Mouse (Mus musculus) forebrain, embryonic 16.5 days (tissue): ENCODE results near the gene Hist1h4d. TPM values are rescaled to one million over a fixed set of nuclear protein-coding genes. Genes with fewer than 3 reads are reported as not detected.
"Not testable (repeated sequence)": the region's sequence is repeated elsewhere in the genome, so short reads cannot be mapped to it uniquely, and the experiment has no call there.

ENCODE experiments used
- ATAC-seq: fragments of 200-750 bp; cut with Nextera tagmentation; 2 replicates; pipeline ENCODE4 v1.8.0; 2017; ENCODE audit warnings: mild to moderate bottlenecking, moderate library complexity
- H3K27ac ChIP-seq: fragments of 300-500 bp; sonication (generic); 2 replicates; pipeline ENCODE4 v1.5.1; 2014; ENCODE audit warnings: low read length, control low read depth
- H3K27me3 ChIP-seq: fragments of 300-500 bp; sonication (generic); replicated peaks from 2 replicates; pipeline ENCODE4 v1.6.1; 2014; ENCODE audit warnings: low read length; ENCODE audit not compliant: control insufficient read depth, insufficient read depth
- H3K36me3 ChIP-seq: fragments of 300-500 bp; sonication (generic); 2 replicates; pipeline ENCODE4 v1.6.1; 2014; ENCODE audit not compliant: control insufficient read depth, insufficient read depth
- H3K4me1 ChIP-seq: fragments of 300-500 bp; sonication (generic); replicated peaks from 2 replicates; pipeline ENCODE4 v1.6.1; 2014; ENCODE audit warnings: low read length; ENCODE audit not compliant: control insufficient read depth, insufficient read depth
- H3K4me2 ChIP-seq: fragments of 300-500 bp; sonication (generic); 2 replicates; pipeline ENCODE4 v1.6.1; 2014; ENCODE audit warnings: mild to moderate bottlenecking, low read length, control low read depth
- H3K4me3 ChIP-seq: fragments of 300-500 bp; sonication (generic); replicated peaks from 2 replicates; pipeline ENCODE4 v1.5.1; 2014; ENCODE audit warnings: mild to moderate bottlenecking, low read length, control low read depth
- H3K9ac ChIP-seq: fragments of 300-500 bp; sonication (generic); replicated peaks from 2 replicates; pipeline ENCODE4 v1.6.1; 2014; ENCODE audit warnings: low read depth, low read length, control low read depth
- H3K9me3 ChIP-seq: fragments of 300-500 bp; sonication (generic); 2 replicates; pipeline ENCODE4 v1.6.1; 2016; ENCODE audit warnings: low read length; ENCODE audit not compliant: control insufficient read depth
- WGBS: fragments of 180-500 bp; shearing (Covaris S2); extraction: QIAGEN DNeasy Blood & Tissue Kit; methylation state at CpG from one replicate; pipeline ENCODE4 v1.1.7; 2014; 5-methylcytosine and 5-hydroxymethylcytosine counted together
- polyA plus RNA-seq: library from polyadenylated mRNA; unstranded; fragments of >200 nt; fragmentation: Nextera tagmentation; extraction: Ambion mirVana; gene quantifications from 2 replicates; pipeline ENCODE4 v1.2.1, GENCODE M21; 2015

Hist1h4d gene
- polyA plus RNA-seq: 51.0 and 59.0 TPM in 2 replicates

DNA sequence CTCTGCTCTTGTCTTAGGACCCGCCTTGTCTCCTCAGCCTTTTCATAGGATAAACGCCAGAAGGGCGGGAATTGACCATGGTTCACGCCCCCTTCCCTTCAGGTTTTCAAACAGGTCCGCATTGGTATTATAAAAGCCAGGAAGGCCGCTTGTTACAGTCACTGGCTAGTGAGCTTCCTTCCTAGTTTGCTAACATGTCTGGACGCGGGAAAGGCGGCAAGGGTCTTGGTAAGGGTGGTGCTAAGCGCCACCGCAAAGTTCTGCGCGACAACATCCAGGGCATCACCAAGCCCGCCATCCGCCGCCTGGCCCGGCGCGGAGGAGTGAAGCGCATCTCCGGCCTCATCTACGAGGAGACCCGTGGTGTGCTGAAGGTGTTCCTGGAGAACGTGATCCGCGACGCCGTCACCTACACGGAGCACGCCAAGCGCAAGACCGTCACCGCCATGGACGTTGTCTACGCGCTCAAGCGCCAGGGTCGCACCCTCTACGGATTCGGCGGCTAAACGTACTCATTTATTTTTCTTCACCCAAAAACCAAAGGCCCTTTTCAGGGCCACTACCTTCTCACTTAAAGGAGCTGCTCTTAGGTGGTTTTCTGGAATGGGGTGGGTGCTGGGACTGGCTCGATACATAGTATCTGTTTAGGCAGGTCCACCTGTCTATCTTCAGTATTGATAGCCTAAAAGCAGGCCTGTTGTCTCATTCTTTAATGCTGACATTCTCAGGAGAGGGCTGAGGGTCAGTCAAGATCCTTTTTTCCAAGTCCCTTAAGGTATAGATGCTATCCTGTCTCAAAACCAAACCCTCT lies at the start of gene Hist1h4d:
Gene Hist1h4d, plus strand, starts transcription at position 191 of the 811 bp plus-strand sequence.
- Histone ChIP-seq H3K27ac (peak within 1 kb of the TSS; percentile 80), H3K27me3 (no peaks in the 10 kb centered on the region), H3K4me2 (peak within 1 kb of the TSS; percentile 96), H3K4me3 (peak within 1 kb of the TSS; percentile 61), H3K36me3 (no peaks in the 10 kb centered on the region), H3K9ac (peak within 1 kb of the TSS; percentile 67), H3K9me3 (no peaks in the 10 kb centered on the region), H3K4me1 (peaks cover 38% of the 10 kb centered on the region)
- WGBS: under 1% methylated on average over 41 of the region's 43 CpGs
- peak; percentile 89 for ATAC-seq

DNA sequence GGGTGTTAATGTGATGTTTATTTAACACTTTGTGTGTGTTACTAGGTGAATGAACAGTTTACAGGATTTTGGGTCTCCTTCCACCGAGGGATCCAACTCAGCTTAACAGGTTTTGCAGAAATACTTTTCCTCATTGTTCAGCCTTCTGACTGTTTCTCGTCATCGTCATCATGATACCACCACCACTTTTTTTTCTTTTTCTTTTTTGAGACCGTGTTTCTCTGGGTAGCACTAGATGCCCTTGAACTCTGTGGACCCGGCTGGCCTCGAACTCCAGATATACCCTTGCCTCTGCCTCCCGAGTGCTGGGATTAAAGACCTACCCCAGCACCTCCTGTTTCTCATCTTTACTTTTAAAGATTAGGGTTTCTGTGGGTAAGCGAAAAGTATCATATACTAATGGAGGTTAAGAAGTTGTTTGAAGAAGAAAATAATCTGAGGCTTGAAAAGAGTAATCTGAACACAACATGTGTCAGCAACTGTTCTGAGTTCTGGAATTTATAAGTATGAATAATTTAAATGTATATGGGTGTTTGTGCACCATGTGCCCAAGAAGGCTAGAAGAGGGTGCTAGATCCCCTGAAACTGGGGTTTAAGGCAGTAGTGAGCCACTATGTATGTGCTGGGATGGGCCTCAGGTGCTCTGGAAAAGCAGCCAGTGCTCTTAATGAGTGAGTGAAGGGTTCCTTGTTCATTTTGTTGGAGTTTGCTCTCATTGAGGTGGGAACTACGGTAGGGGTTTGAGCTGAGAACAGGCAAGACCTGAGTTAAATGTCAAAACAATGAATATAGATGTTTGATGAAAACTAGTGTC lies 48.9 kb upstream of the Hist1h4d start:
- ATAC-seq: no peak
- Histone ChIP-seq H3K27ac (peak overlapping the region; percentile 99), H3K4me2 (peak overlapping the region; percentile 78), H3K27me3 (no peaks in the 10 kb centered on the region), H3K4me3 (peak overlapping the region; percentile 67), H3K9me3 (no peaks in the 10 kb centered on the region), H3K9ac (peak overlapping the region; percentile 36), H3K36me3 (no peaks in the 10 kb centered on the region), H3K4me1 (peaks cover 36% of the 10 kb centered on the region)
- 13% methylated on average over 9 of the region's 9 CpGs for WGBS

DNA sequence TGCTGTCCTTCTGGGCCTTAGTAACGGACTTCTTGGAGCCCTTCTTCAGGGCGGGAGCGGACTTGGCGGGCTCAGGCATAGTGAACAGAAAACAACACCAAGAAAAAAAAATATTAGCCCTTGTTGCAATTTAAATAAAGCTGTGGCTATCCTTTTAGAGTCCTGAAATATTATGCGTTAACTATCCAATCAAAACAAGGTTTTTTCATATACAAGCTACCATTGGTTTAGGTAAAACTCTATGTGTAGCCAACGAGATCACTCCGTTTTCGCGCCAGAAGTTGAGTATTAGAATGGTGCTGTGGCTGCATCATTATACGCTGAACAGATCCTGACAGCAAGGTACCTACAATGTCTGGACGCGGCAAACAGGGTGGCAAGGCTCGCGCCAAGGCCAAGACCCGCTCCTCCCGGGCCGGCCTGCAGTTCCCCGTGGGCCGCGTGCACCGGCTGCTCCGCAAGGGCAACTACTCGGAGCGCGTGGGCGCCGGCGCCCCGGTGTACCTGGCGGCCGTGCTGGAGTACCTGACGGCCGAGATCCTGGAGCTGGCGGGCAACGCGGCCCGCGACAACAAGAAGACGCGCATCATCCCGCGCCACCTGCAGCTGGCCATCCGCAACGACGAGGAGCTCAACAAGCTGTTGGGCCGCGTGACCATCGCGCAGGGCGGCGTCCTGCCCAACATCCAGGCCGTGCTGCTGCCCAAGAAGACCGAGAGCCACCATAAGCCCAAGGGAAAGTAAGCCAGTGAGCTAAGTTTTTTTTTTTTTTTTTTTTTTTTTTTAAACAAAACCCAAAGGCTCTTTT lies 47.6 kb upstream of the Hist1h4d start, which contains the start of gene Hist1h2af:
Gene Hist1h2af, plus strand, starts transcription at position 347 of the 808 bp plus-strand sequence.
- peaks cover 36% of the 10 kb centered on the region for H3K4me1 ChIP-seq
- H3K27ac ChIP-seq: peak within 1 kb of the TSS; percentile 83
- H3K4me3 ChIP-seq: peak within 1 kb of the TSS; percentile 55
- H3K9me3 ChIP-seq, H3K27me3 ChIP-seq, H3K36me3 ChIP-seq: not testable (repeated sequence)
- peak within 1 kb of the TSS; percentile 35 for H3K9ac ChIP-seq
- H3K4me2 ChIP-seq: peak within 1 kb of the TSS; percentile 78
- 0% methylated on average over 23 of the region's 53 CpGs for WGBS
- peak; percentile 30 for ATAC-seq

DNA sequence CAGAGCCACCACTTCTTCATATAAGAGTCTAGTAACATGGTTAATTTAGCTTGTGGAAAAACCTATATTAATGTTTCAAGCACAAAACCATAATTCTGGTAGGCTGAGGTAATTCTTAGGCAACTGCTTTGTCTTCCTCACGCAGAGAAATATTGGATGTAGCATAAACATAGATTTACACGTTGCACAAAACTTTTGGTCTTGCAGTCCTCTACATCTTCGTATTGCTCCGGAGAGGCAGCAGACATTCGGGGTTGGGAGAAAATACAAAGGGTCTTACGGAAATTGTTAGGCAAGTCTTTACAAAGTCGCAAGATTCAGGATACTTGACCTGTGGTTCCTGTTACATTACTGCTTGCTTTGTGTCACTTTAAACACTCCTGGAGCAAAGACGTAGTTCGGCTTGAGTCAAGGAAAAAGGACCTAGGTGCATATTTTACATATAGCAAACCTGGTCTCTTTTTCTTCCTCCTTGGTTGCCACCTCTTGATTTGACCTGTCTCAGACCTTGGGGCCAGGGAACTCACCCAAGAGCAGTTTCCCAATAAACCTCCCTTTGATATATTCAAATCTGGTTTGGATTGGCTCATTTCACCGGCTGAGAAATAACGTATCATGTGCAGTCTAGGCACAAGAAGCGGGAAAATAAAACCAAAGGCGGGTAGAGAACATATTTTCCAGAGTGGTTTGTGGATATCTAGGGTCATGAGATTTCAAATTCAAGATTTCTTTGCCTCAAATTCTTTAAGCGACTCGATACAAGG lies 46.8 kb upstream of the Hist1h4d start:
- Histone ChIP-seq H3K9ac (peak overlapping the region; percentile 35), H3K27ac (peak overlapping the region; percentile 75), H3K9me3 (no peaks in the 10 kb centered on the region), H3K36me3 (no peaks in the 10 kb centered on the region), H3K4me1 (peaks cover 36% of the 10 kb centered on the region), H3K27me3 (no peaks in the 10 kb centered on the region), H3K4me3 (peak overlapping the region; percentile 55), H3K4me2 (peak overlapping the region; percentile 78)
- no peak for ATAC-seq
- under 1% methylated on average over 15 of the region's 15 CpGs for WGBS

DNA sequence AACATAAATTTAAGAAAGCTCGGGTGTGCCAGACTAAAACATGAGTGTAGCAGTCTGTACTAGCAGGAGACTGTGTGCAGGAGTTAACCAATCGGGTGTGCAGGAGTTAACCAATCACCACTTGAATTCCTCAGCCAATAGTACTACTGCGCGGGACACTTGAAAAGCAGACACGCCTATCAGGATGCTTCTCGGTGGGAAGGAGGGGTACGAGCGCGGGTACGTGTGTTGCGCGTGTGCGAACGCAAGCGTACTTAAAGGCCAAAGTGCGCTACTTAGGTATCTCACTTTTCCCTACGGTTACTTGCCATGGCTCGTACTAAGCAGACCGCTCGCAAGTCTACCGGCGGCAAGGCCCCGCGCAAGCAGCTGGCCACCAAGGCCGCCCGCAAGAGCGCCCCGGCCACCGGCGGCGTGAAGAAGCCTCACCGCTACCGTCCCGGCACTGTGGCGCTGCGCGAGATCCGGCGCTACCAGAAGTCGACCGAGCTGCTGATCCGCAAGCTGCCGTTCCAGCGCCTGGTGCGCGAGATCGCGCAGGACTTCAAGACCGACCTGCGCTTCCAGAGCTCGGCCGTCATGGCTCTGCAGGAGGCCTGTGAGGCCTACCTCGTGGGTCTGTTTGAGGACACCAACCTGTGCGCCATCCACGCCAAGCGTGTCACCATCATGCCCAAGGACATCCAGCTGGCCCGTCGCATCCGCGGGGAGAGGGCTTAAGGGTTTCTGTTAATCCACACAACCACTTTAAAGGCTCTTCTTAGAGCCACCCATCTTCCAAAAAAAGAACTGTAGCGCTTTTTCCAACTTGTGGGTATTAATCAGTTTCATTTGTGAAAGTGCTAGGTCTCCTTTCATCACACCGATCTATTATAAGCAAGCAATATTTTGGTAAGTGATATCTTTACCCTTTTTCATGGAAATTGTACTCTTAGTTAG lies 46.0 kb upstream of the Hist1h4d start, which contains the start of gene Hist1h3g:
Gene Hist1h3g, plus strand, starts transcription at position 286 of the 939 bp plus-strand sequence.
- peak within 1 kb of the TSS; percentile 55 for H3K4me3 ChIP-seq
- under 1% methylated on average over 48 of the region's 62 CpGs for WGBS
- H3K27ac ChIP-seq: peak within 1 kb of the TSS; percentile 75

DNA sequence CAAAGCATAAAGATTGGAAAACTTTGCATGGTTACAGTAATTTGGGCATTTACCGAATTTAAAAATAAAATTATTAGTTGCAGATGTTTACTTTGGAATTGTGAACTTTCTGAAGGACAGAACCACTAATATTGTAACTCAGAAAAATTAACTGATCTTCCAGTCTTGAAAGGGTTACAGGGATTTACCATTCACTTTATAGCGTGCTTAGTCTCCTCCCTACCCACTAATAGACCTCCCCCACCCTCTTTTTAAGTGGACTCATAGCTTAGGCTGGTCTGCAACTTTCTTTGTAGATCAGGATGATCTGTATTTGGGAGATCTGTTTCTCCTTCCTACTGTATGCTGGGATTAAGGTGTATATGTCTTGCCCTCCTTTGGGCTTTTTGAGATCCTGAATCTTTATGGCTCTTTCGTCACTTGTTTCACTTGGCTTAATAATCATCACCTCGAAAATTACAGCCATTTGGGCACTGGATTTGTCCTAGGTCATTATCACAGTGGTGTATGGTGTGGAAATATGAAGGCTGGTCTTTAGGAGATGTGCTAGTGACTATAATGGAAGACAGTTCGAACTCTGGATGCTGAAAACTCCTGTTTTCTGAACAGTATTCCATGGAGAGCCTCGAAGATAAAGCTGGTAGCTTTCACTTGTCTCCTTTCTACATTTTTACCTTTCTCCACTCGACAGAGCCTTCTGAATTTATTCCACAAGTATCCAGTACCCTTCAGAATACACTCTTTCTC lies 45.1 kb upstream of the Hist1h4d start:
- H3K9ac ChIP-seq: peak overlapping the region; percentile 39; the same call in 1 of the 2 replicates

More for the DNA sequence above, 46.0 kb upstream of the Hist1h4d start, which contains the start of gene Hist1h3g:
- peak within 1 kb of the TSS; percentile 78 for H3K4me2 ChIP-seq
- H3K9me3 ChIP-seq, H3K36me3 ChIP-seq, H3K27me3 ChIP-seq: not testable (repeated sequence)
- H3K9ac ChIP-seq: peak within 1 kb of the TSS; percentile 39
- peak; percentile 91 for ATAC-seq
- H3K4me1 ChIP-seq: peaks cover 36% of the 10 kb centered on the region

GRCm38 (mm10) chr13:23537006-23537710 lies 44.2 kb upstream of the Hist1h4d start:
- peak overlapping the region; percentile 38 for H3K4me2 ChIP-seq
- H3K4me3 ChIP-seq: peak overlapping the region; percentile 11; the same call in 1 of the 2 replicates
- 81% methylated on average over 3 of the region's 3 CpGs for WGBS
- H3K27me3 ChIP-seq: no peaks in the 10 kb centered on the region
- H3K36me3 ChIP-seq: no peaks in the 10 kb centered on the region
- no peak overlapping the region for H3K9ac ChIP-seq
- H3K9me3 ChIP-seq: no peaks in the 10 kb centered on the region
- ATAC-seq: no peak
- peaks cover 34% of the 10 kb centered on the region for H3K4me1 ChIP-seq
- no peak overlapping the region for H3K27ac ChIP-seq

More for the DNA sequence above, 45.1 kb upstream of the Hist1h4d start:
- peaks cover 36% of the 10 kb centered on the region for H3K4me1 ChIP-seq
- H3K27ac ChIP-seq: no peak overlapping the region
- H3K9me3 ChIP-seq: no peaks in the 10 kb centered on the region
- 17% methylated on average over 7 of the region's 7 CpGs for WGBS
- peak overlapping the region; percentile 29 for H3K4me2 ChIP-seq
- H3K36me3 ChIP-seq: no peaks in the 10 kb centered on the region
- no peaks in the 10 kb centered on the region for H3K27me3 ChIP-seq
- H3K4me3 ChIP-seq: peak overlapping the region; percentile 30
- no peak for ATAC-seq
